Mouse (Mus musculus) midbrain, embryonic 11.5 days (tissue): Measurements from ENCODE around the gene Dgkg. TPM values are rescaled to one million over a fixed set of nuclear protein-coding genes. Genes with fewer than 3 reads are reported as not detected.

Experiments
- ATAC-seq: fragments of 200-750 bp; cut with Nextera tagmentation; 2 replicates; pipeline ENCODE4 v1.8.0; 2017; ENCODE audit warnings: moderate TSS enrichment, moderate library complexity; ENCODE audit not compliant: low FRiP score
- DNase-seq: peaks from one replicate; pipeline ENCODE4 v3.0.0; 2015; ENCODE audit warnings: low spot score; ENCODE audit errors: missing footprints
- H3K27ac ChIP-seq: fragments of 300-500 bp; sonication (generic); 2 replicates; pipeline ENCODE4 v1.5.1; 2014; ENCODE audit warnings: low read depth, low read length
- H3K27me3 ChIP-seq: fragments of 300-500 bp; sonication (generic); 2 replicates; pipeline ENCODE4 v1.6.1; 2014; ENCODE audit warnings: mild to moderate bottlenecking, low read length, moderate library complexity, mixed read lengths; ENCODE audit not compliant: control insufficient read depth, insufficient read depth
- H3K36me3 ChIP-seq: fragments of 300-500 bp; sonication (generic); 2 replicates; pipeline ENCODE4 v1.6.1; 2014; ENCODE audit warnings: mild to moderate bottlenecking, low read length, moderate library complexity, mixed read lengths; ENCODE audit not compliant: control insufficient read depth, insufficient read depth
- H3K4me1 ChIP-seq: fragments of 300-500 bp; sonication (generic); 2 replicates; pipeline ENCODE4 v1.6.1; 2014; ENCODE audit warnings: low read length; ENCODE audit not compliant: control insufficient read depth, insufficient read depth
- H3K4me2 ChIP-seq: fragments of 300-500 bp; sonication (generic); 2 replicates; pipeline ENCODE4 v1.6.1; 2014; ENCODE audit warnings: mild to moderate bottlenecking, moderate library complexity
- H3K4me3 ChIP-seq: fragments of 300-500 bp; sonication (generic); 2 replicates; pipeline ENCODE4 v1.5.1; 2014; ENCODE audit warnings: low read depth, low read length
- H3K9ac ChIP-seq: fragments of 300-500 bp; sonication (generic); 2 replicates; pipeline ENCODE4 v1.6.1; 2014; ENCODE audit warnings: low read length
- H3K9me3 ChIP-seq: fragments of 300-500 bp; sonication (generic); 2 replicates; pipeline ENCODE4 v1.6.1; 2016; ENCODE audit warnings: low read length; ENCODE audit not compliant: control insufficient read depth
- WGBS: fragments of 180-500 bp; shearing (Covaris S2); extraction: QIAGEN DNeasy Blood & Tissue Kit; methylation state at CpG from one replicate; pipeline ENCODE4 v1.1.7; 2014; 5-methylcytosine and 5-hydroxymethylcytosine counted together
- polyA plus RNA-seq: library from polyadenylated mRNA; unstranded; fragments of >200 nt; fragmentation: Nextera tagmentation; extraction: Ambion mirVana; gene quantifications from 2 replicates; pipeline ENCODE4 v1.2.1, GENCODE M21; 2014

The Dgkg gene
- polyA plus RNA-seq, 1 experiment from 2014 or later = 0.15 TPM

- H3K4me2 ChIP-seq = no peak overlapping the region
- no peaks in the 10 kb centered on the region for H3K36me3 ChIP-seq
- ATAC-seq = no peak
- H3K4me1 ChIP-seq = no peaks in the 10 kb centered on the region
- no peak for DNase-seq
- no peaks in the 10 kb centered on the region for H3K9me3 ChIP-seq
- no peak overlapping the region for H3K4me3 ChIP-seq
- WGBS = 86% methylated on average over 8 of the region's 8 CpGs
- no peak overlapping the region for H3K27ac ChIP-seq
- no peaks in the 10 kb centered on the region for H3K27me3 ChIP-seq
- no peak overlapping the region for H3K9ac ChIP-seq
These were observed 38.5 kb downstream of the Dgkg start for GRCm38 (mm10) chr16:22618424-22619056.

GRCm38 (mm10) chr16:22615805-22616204, 41.2 kb downstream of the Dgkg start:
- no peak overlapping the region for H3K4me2 ChIP-seq
- H3K4me3 ChIP-seq = no peak overlapping the region
- H3K4me1 ChIP-seq = no peaks in the 10 kb centered on the region
- peak; percentile 21 for DNase-seq
- no peaks in the 10 kb centered on the region for H3K36me3 ChIP-seq
- no peak overlapping the region for H3K9ac ChIP-seq
- H3K27me3 ChIP-seq = no peaks in the 10 kb centered on the region
- 89% methylated on average over 4 of the region's 4 CpGs for WGBS
- no peak for ATAC-seq
- H3K9me3 ChIP-seq = no peaks in the 10 kb centered on the region
- H3K27ac ChIP-seq = no peak overlapping the region

- Histone ChIP-seq H3K9me3 (no peaks in the 10 kb centered on the region), H3K27me3 (no peaks in the 10 kb centered on the region), H3K4me2 (no peak overlapping the region), H3K36me3 (no peaks in the 10 kb centered on the region), H3K27ac (no peak overlapping the region), H3K9ac (no peak overlapping the region), H3K4me1 (no peaks in the 10 kb centered on the region), H3K4me3 (no peak overlapping the region)
- WGBS = 76% methylated on average over 9 of the region's 9 CpGs
- no peak for DNase-seq
- ATAC-seq = no peak
These were observed 43.6 kb downstream of the Dgkg start for GRCm38 (mm10) chr16:22613186-22614073.

GRCm38 (mm10) chr16:22608046-22608445, 49.0 kb downstream of the Dgkg start:
- no peak overlapping the region for H3K4me2 ChIP-seq
- 50% methylated on average over 6 of the region's 6 CpGs for WGBS
- no peak for ATAC-seq
- DNase-seq = no peak
- no peaks in the 10 kb centered on the region for H3K36me3 ChIP-seq
- H3K27ac ChIP-seq = no peak overlapping the region
- no peak overlapping the region for H3K4me3 ChIP-seq
- H3K27me3 ChIP-seq = no peaks in the 10 kb centered on the region
- H3K9me3 ChIP-seq = no peaks in the 10 kb centered on the region
- H3K9ac ChIP-seq = no peak overlapping the region
- H3K4me1 ChIP-seq = no peaks in the 10 kb centered on the region

GRCm38 (mm10) chr16:22606989-22607388, 50.0 kb downstream of the Dgkg start:
- Histone ChIP-seq H3K4me2 (no peak overlapping the region), H3K36me3 (no peaks in the 10 kb centered on the region), H3K9me3 (no peaks in the 10 kb centered on the region), H3K9ac (no peak overlapping the region), H3K4me1 (no peaks in the 10 kb centered on the region), H3K27me3 (no peaks in the 10 kb centered on the region), H3K4me3 (no peak overlapping the region), H3K27ac (no peak overlapping the region)
- WGBS = 88% methylated on average over 4 of the region's 4 CpGs
- ATAC-seq = no peak
- DNase-seq = no peak

- no peak overlapping the region for H3K9ac ChIP-seq
- 96% methylated on average over 9 of the region's 9 CpGs for WGBS
- no peak overlapping the region for H3K4me3 ChIP-seq
- no peak overlapping the region for H3K4me2 ChIP-seq
- H3K36me3 ChIP-seq = no peaks in the 10 kb centered on the region
- no peaks in the 10 kb centered on the region for H3K27me3 ChIP-seq
- ATAC-seq (no peak), DNase-seq (no peak)
- H3K4me1 ChIP-seq = no peaks in the 10 kb centered on the region
- H3K9me3 ChIP-seq = no peaks in the 10 kb centered on the region
- no peak overlapping the region for H3K27ac ChIP-seq
These were observed 54.6 kb downstream of the Dgkg start for GRCm38 (mm10) chr16:22602399-22602798.

- no peak overlapping the region for H3K4me3 ChIP-seq
- DNase-seq = no peak
- no peak overlapping the region for H3K9ac ChIP-seq
- no peaks in the 10 kb centered on the region for H3K36me3 ChIP-seq
- no peaks in the 10 kb centered on the region for H3K9me3 ChIP-seq
- WGBS = 87% methylated on average over 3 of the region's 3 CpGs
- no peaks in the 10 kb centered on the region for H3K4me1 ChIP-seq
- ATAC-seq = no peak
- H3K27me3 ChIP-seq = no peaks in the 10 kb centered on the region
- H3K27ac ChIP-seq = no peak overlapping the region
- H3K4me2 ChIP-seq = no peak overlapping the region
These were observed 55.3 kb downstream of the Dgkg start for GRCm38 (mm10) chr16:22601756-22602155.

GRCm38 (mm10) chr16:22600108-22600699, 56.8 kb downstream of the Dgkg start:
- WGBS = 97% methylated on average over 4 of the region's 4 CpGs
- ATAC-seq = no peak
- Histone ChIP-seq H3K9me3 (no peaks in the 10 kb centered on the region), H3K4me1 (no peaks in the 10 kb centered on the region), H3K9ac (no peak overlapping the region), H3K27me3 (no peaks in the 10 kb centered on the region), H3K4me3 (no peak overlapping the region), H3K27ac (no peak overlapping the region), H3K36me3 (no peaks in the 10 kb centered on the region), H3K4me2 (no peak overlapping the region)
- no peak for DNase-seq

GRCm38 (mm10) chr16:22598741-22599140, 58.3 kb downstream of the Dgkg start:
- ATAC-seq (no peak), DNase-seq (no peak)
- H3K27ac ChIP-seq = no peak overlapping the region
- no peaks in the 10 kb centered on the region for H3K27me3 ChIP-seq
- H3K4me2 ChIP-seq = no peak overlapping the region
- H3K4me1 ChIP-seq = no peaks in the 10 kb centered on the region
- 81% methylated on average over 6 of the region's 6 CpGs for WGBS
- no peaks in the 10 kb centered on the region for H3K36me3 ChIP-seq
- no peak overlapping the region for H3K9ac ChIP-seq
- H3K4me3 ChIP-seq = no peak overlapping the region
- H3K9me3 ChIP-seq = no peaks in the 10 kb centered on the region
